ENCODE assay signal across 20 mouse cellular contexts in genomic region chr5:80192418-80192817, GRCm38 (mm10).
DNase-seq lines count a peak whose midpoint lies in the region; ATAC-seq and TF ChIP-seq lines count a peak whose summit lies in the region.
"Had no signal": no experiment of that assay in that cellular context is flagged by ENCODE, and none has a peak within 500 bp of the region (broad histone marks: within the 10 kb centered on the region; RNA-seq: fewer than 3 reads in every experiment).

No protein-coding gene starts in this region.

- no peaks in the 10 kb centered on the region for H3K4me1 ChIP-seq in midbrain, postnatal 0 days (ENCODE audit: insufficient read depth, low read length)
- no peaks in the 10 kb centered on the region for H3K4me1 ChIP-seq in midbrain, embryonic 16.5 days (ENCODE audit: control insufficient read depth, insufficient read depth, low read length)
- H3K4me1 ChIP-seq in forebrain, embryonic 13.5 days = no peaks in the 10 kb centered on the region
- H3K4me1 ChIP-seq: embryonic facial prominence, embryonic 12.5 days; heart, embryonic 10.5 days; hindbrain, embryonic 12.5 days; intestine, embryonic 15.5 days had no signal

- no peak overlapping the region for H3K4me3 ChIP-seq in midbrain, postnatal 0 days (ENCODE audit: low read depth, low read length)
- H3K4me3 ChIP-seq in midbrain, embryonic 16.5 days (ENCODE audit: low read depth, low read length) = no peak overlapping the region
- H3K4me3 ChIP-seq in forebrain, embryonic 13.5 days = no peak overlapping the region
- H3K4me3 ChIP-seq: embryonic facial prominence, embryonic 12.5 days; heart, embryonic 10.5 days; hindbrain, embryonic 12.5 days; intestine, embryonic 15.5 days had no signal

- H3K36me3 ChIP-seq in midbrain, postnatal 0 days (ENCODE audit: insufficient read depth, low read length) = no peaks in the 10 kb centered on the region
- no peaks in the 10 kb centered on the region for H3K36me3 ChIP-seq in midbrain, embryonic 16.5 days (ENCODE audit: control insufficient read depth, insufficient read depth, low read length)
- H3K36me3 ChIP-seq in forebrain, embryonic 13.5 days (ENCODE audit: poor library complexity, severe bottlenecking) = no peaks in the 10 kb centered on the region
- H3K36me3 ChIP-seq: embryonic facial prominence, embryonic 12.5 days; G1E; heart, embryonic 10.5 days; hindbrain, embryonic 12.5 days; intestine, embryonic 15.5 days had no signal

- WGBS in midbrain, postnatal 0 days = 73% methylated on average over 3 of the region's 3 CpGs
- 80% methylated on average over 3 of the region's 3 CpGs for WGBS in midbrain, embryonic 16.5 days
- WGBS in forebrain, embryonic 13.5 days = 90% methylated on average over 3 of the region's 3 CpGs

- H3K4me2 ChIP-seq in midbrain, postnatal 0 days (ENCODE audit: low read depth, low read length, poor library complexity, severe bottlenecking) = no peak overlapping the region
- H3K4me2 ChIP-seq in midbrain, embryonic 16.5 days (ENCODE audit: low read length) = no peak overlapping the region
- no peak overlapping the region for H3K4me2 ChIP-seq in forebrain, embryonic 13.5 days
- H3K4me2 ChIP-seq: embryonic facial prominence, embryonic 12.5 days; hindbrain, embryonic 12.5 days; intestine, embryonic 15.5 days had no signal

- DNase-seq in cerebellum, adult 11 months = no peak
- DNase-seq in midbrain, postnatal 0 days (ENCODE audit: low spot score) = peak; percentile 22
- peak; percentile 49 to 75 for DNase-seq in cerebellum, postnatal 14 days
- DNase-seq in right cerebral cortex, postnatal 10 days (ENCODE audit: low spot score in 2 of 2) = no peak
- DNase-seq: adrenal gland, postnatal 10 days; B cell, adult 2 months; gastrocnemius, postnatal 10 days; heart, adult 18-20 months; heart, postnatal 10 days; heart, postnatal 4 days had no signal

- H3K9ac ChIP-seq in midbrain, postnatal 0 days (replicated peaks; ENCODE audit: low read length, poor library complexity, severe bottlenecking) = no peak overlapping the region
- no peak overlapping the region for H3K9ac ChIP-seq in midbrain, embryonic 16.5 days (ENCODE audit: low read depth, low read length)
- H3K9ac ChIP-seq in forebrain, embryonic 13.5 days = no peak overlapping the region
- H3K9ac ChIP-seq: embryonic facial prominence, embryonic 12.5 days; hindbrain, embryonic 12.5 days; intestine, embryonic 15.5 days had no signal

- H3K27me3 ChIP-seq in midbrain, postnatal 0 days (ENCODE audit: insufficient read depth, low read length) = no peaks in the 10 kb centered on the region
- no peaks in the 10 kb centered on the region for H3K27me3 ChIP-seq in midbrain, embryonic 16.5 days (ENCODE audit: control insufficient read depth, insufficient read depth, low read depth, low read length)
- no peaks in the 10 kb centered on the region for H3K27me3 ChIP-seq in forebrain, embryonic 13.5 days
- H3K27me3 ChIP-seq: embryonic facial prominence, embryonic 12.5 days; hindbrain, embryonic 12.5 days; intestine, embryonic 15.5 days had no signal

- no peaks in the 10 kb centered on the region for H3K9me3 ChIP-seq in midbrain, postnatal 0 days (ENCODE audit: low read length)
- no peaks in the 10 kb centered on the region for H3K9me3 ChIP-seq in midbrain, embryonic 16.5 days (replicated peaks; ENCODE audit: control insufficient read depth, low read length, poor library complexity, severe bottlenecking)
- H3K9me3 ChIP-seq in forebrain, embryonic 13.5 days (replicated peaks) = no peaks in the 10 kb centered on the region
- H3K9me3 ChIP-seq: embryonic facial prominence, embryonic 12.5 days; G1E; heart, embryonic 10.5 days; hindbrain, embryonic 12.5 days; intestine, embryonic 15.5 days had no signal

- peak; percentile 74 for ATAC-seq in cerebellum, adult (ENCODE audit: insufficient number of reproducible peaks, low FRiP score, low TSS enrichment)
- no peak for ATAC-seq in midbrain, postnatal 0 days (ENCODE audit: low FRiP score)
- no peak for ATAC-seq in midbrain, embryonic 16.5 days
- ATAC-seq in forebrain, embryonic 13.5 days = no peak
- ATAC-seq: CD4-positive, CD25-positive, alpha-beta regulatory T cell, adult 4 months; forebrain, embryonic 16.5 days; intestine, embryonic 15.5 days had no signal

- TF ChIP-seq CTCF in midbrain, postnatal 0 days (IDR thresholded peaks at IDR 0.05) = no peak

- H3K27ac ChIP-seq in midbrain, postnatal 0 days (ENCODE audit: low read depth, low read length) = no peak overlapping the region
- H3K27ac ChIP-seq in midbrain, embryonic 16.5 days (ENCODE audit: low read length) = no peak overlapping the region
- H3K27ac ChIP-seq in forebrain, embryonic 13.5 days = no peak overlapping the region
- H3K27ac ChIP-seq: embryonic facial prominence, embryonic 12.5 days; heart, embryonic 10.5 days; hindbrain, embryonic 12.5 days; intestine, embryonic 15.5 days had no signal

Comparison
In these comparisons a context has a peak if more than half of its experiments do, and no peak if none do; other contexts are left out.
1. DNase-seq: peak in midbrain, postnatal 0 days (single experiment) and cerebellum, postnatal 14 days (2 of 2); none in cerebellum, adult 11 months (single experiment) and right cerebral cortex, postnatal 10 days (0 of 2).